Comparison of ENCODE assay signal across 8 mouse cellular contexts in the genomic region with DNA sequence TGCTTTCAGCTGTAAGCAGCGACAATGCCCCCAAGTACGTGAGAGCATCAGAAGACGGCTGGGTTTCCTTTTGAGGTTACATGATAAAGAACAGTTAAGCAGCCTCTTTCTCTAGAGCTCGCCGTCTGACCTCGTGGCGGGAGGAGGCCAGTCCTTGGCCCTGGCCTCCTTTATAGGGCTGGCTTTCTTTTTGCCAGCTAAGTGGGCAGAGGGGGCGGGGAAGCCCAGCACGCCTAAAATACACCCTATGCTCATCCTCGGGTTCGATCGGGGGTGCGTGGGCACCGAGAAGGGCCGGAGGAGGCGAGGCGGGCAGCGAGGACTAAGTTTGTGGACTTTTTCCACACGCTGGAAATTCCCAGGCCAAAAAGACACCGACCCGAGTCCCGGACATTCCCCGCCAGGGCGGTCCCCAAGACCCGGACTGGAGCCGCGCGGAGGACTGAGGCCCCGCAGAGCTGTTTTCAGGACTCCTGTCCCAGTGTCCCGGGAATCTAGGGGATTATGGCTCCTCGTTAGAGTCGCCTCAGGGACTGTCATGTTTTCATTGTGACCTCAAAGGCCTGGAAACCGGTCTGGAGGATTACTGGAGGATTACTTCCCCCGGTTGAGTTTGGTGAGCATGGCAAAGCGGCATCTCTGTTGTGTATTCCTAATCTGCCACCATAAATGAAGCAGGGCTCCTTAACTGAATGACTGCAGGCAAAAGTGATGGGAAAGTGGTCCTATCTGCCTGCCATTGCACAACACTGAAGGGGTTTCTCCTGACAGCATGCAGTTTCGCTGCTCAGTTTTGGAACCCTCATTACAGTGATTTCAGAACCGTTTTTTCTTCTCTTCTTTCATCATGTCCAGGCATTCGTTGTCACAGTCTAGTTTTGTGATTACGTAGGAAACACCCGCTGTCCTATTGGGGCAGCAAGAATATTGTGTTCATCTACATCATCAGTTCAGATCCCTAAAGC. TPM values are rescaled to one million over a fixed set of nuclear protein-coding genes. Genes with fewer than 3 reads are reported as not detected.
DNase-seq lines count a peak whose midpoint lies in the region; ATAC-seq and TF ChIP-seq lines count a peak whose summit lies in the region.

A gene (minus strand): TSS at position 390 of the 965 bp plus-strand sequence.

- H3K9me3 ChIP-seq in embryonic facial prominence, embryonic 10.5 days, result no peaks in the 10 kb centered on the region
- no peaks in the 10 kb centered on the region for H3K9me3 ChIP-seq in limb, embryonic 14.5 days (ENCODE audit: control insufficient read depth, low read length)
- no peaks in the 10 kb centered on the region for H3K9me3 ChIP-seq in midbrain, embryonic 16.5 days (replicated peaks; ENCODE audit: control insufficient read depth, low read length, poor library complexity, severe bottlenecking)

- peak within 1 kb of the TSS; percentile 77 for H3K4me2 ChIP-seq in limb, embryonic 14.5 days (replicated peaks; ENCODE audit: low read depth, low read length, severe bottlenecking)
- H3K4me2 ChIP-seq in midbrain, embryonic 16.5 days (ENCODE audit: low read length), result peak within 1 kb of the TSS; percentile 59

- H3K4me3 ChIP-seq in embryonic facial prominence, embryonic 10.5 days, result peak within 1 kb of the TSS; percentile 75
- H3K4me3 ChIP-seq in limb, embryonic 14.5 days (replicated peaks; ENCODE audit: low read length), result peak within 1 kb of the TSS; percentile 57
- peak within 1 kb of the TSS; percentile 63 for H3K4me3 ChIP-seq in midbrain, embryonic 16.5 days (ENCODE audit: low read depth, low read length)
- H3K4me3 ChIP-seq in spleen, adult 2 months (ENCODE audit: extremely low read depth, insufficient read depth, insufficient read length), result peak within 1 kb of the TSS; percentile 94

- H3K27me3 ChIP-seq in embryonic facial prominence, embryonic 10.5 days (replicated peaks; ENCODE audit: low read depth, poor library complexity, severe bottlenecking), result no peaks in the 10 kb centered on the region
- H3K27me3 ChIP-seq in limb, embryonic 14.5 days (ENCODE audit: control insufficient read depth, insufficient read depth, low read length), result no peaks in the 10 kb centered on the region
- no peaks in the 10 kb centered on the region for H3K27me3 ChIP-seq in midbrain, embryonic 16.5 days (ENCODE audit: control insufficient read depth, insufficient read depth, low read depth, low read length)
- no peaks in the 10 kb centered on the region for H3K27me3 ChIP-seq in spleen, adult 2 months (ENCODE audit: control insufficient read depth, insufficient read depth, low read length)

- H3K36me3 ChIP-seq in embryonic facial prominence, embryonic 10.5 days (replicated peaks), result peaks cover 16% of the 10 kb centered on the region
- H3K36me3 ChIP-seq in limb, embryonic 14.5 days (ENCODE audit: control insufficient read depth, insufficient read depth, low read length), result no peaks in the 10 kb centered on the region
- peaks cover 2% of the 10 kb centered on the region for H3K36me3 ChIP-seq in midbrain, embryonic 16.5 days (ENCODE audit: control insufficient read depth, insufficient read depth, low read length)
- H3K36me3 ChIP-seq in spleen, adult 2 months (ENCODE audit: control insufficient read depth, insufficient read depth, low read length), result peaks cover 3% of the 10 kb centered on the region

- peaks cover 22% of the 10 kb centered on the region for H3K4me1 ChIP-seq in embryonic facial prominence, embryonic 10.5 days
- H3K4me1 ChIP-seq in limb, embryonic 14.5 days (ENCODE audit: control insufficient read depth, insufficient read depth, low read length), result peaks cover 6% of the 10 kb centered on the region
- H3K4me1 ChIP-seq in midbrain, embryonic 16.5 days (ENCODE audit: control insufficient read depth, insufficient read depth, low read length), result peaks cover 6% of the 10 kb centered on the region
- H3K4me1 ChIP-seq in spleen, adult 2 months (ENCODE audit: control insufficient read depth, insufficient read depth, insufficient read length), result peaks cover 4% of the 10 kb centered on the region

- TF ChIP-seq POLR2A in limb, embryonic 14.5 days (IDR thresholded peaks at IDR 0.05; ENCODE audit: borderline replicate concordance, extremely low read depth, insufficient read depth, insufficient read length), result 0 out of 2 replicates have a peak, but pooled peaks have one; percentile 26
- no peak; the same call in 1 of the 2 replicates for TF ChIP-seq POLR2A in spleen, adult 2 months (IDR thresholded peaks at IDR 0.05; ENCODE audit: low read depth, low read length)

- H3K9ac ChIP-seq in limb, embryonic 14.5 days (ENCODE audit: low read depth, low read length, severe bottlenecking), result peak within 1 kb of the TSS; percentile 83
- peak within 1 kb of the TSS; percentile 72 for H3K9ac ChIP-seq in midbrain, embryonic 16.5 days (ENCODE audit: low read depth, low read length)

- no peak for TF ChIP-seq CTCF in spleen, adult 2 months (IDR thresholded peaks at IDR 0.05; ENCODE audit: extremely low read depth, insufficient read depth, insufficient read length, insufficient replicate concordance)

- WGBS in embryonic facial prominence, embryonic 10.5 days, result under 1% methylated on average over 40 of the region's 40 CpGs
- 1% methylated on average over 40 of the region's 40 CpGs for WGBS in limb, embryonic 14.5 days
- under 1% methylated on average over 40 of the region's 40 CpGs for WGBS in midbrain, embryonic 16.5 days
- 1% methylated on average over 40 of the region's 40 CpGs for WGBS in spleen, adult 2 months

- peak; percentile 91 for ATAC-seq in limb, embryonic 14.5 days (ENCODE audit: low FRiP score, low read depth)
- peak; percentile 94 for ATAC-seq in midbrain, embryonic 16.5 days

- H3K27ac ChIP-seq in embryonic facial prominence, embryonic 10.5 days (replicated peaks), result peak within 1 kb of the TSS; percentile 98
- peak within 1 kb of the TSS; percentile 81 for H3K27ac ChIP-seq in limb, embryonic 14.5 days (replicated peaks; ENCODE audit: low read depth, low read length)
- H3K27ac ChIP-seq in midbrain, embryonic 16.5 days (ENCODE audit: low read length), result peak within 1 kb of the TSS; percentile 73
- peak within 1 kb of the TSS; percentile 95 for H3K27ac ChIP-seq in spleen, adult 2 months (ENCODE audit: insufficient read depth, low read length)

- DNase-seq in 3134 (ENCODE audit: extremely low read depth, insufficient read length, low spot score), result peak; percentile 92
- DNase-seq in adrenal gland, postnatal 14 days, result peak; percentile 94
- peak; percentile 91 for DNase-seq in embryonic facial prominence, embryonic 10.5 days (ENCODE audit: low spot score)
- peak; percentile 99 for DNase-seq in heart, adult 11 months
- peak; percentile 84 for DNase-seq in kidney, adult 11 months
- peak; percentile 80 for DNase-seq in limb, embryonic 14.5 days (ENCODE audit: low spot score)
- peak; percentile 59 to 74 for DNase-seq in spleen, adult 2 months (ENCODE audit: low read depth in 1 of 2, low spot score in 2 of 2)

RNA-seq across cellular contexts. Expression of the gene that starts here (rescaled TPM):
- total RNA-seq in adrenal gland, postnatal 14 days (2021), result 8.6 and 9.9 TPM in 2 replicates
- polyA plus RNA-seq in embryonic facial prominence, embryonic 10.5 days (2016; fragmentation: Nextera tagmentation; extraction: Ambion mirVana), result 2.1 and 2.8 TPM in 2 replicates
- polyA plus RNA-seq in limb, embryonic 14.5 days (2012; rRNA removed), result 9.2 and 10.0 TPM in 2 replicates
- 5.0 and 5.3 TPM in 2 replicates for polyA plus RNA-seq in limb, embryonic 14.5 days (2014; fragmentation: Nextera tagmentation; extraction: Ambion mirVana)
- polyA plus RNA-seq in midbrain, embryonic 16.5 days (2015; fragmentation: Nextera tagmentation; extraction: Ambion mirVana), result 1.1 and 1.3 TPM in 2 replicates
- 16.6 and 21.5 TPM in 2 replicates for polyA plus RNA-seq in spleen, adult 2 months (2012; rRNA removed)

Comparison
In these comparisons a context has a peak if more than half of its experiments do, and no peak if none do; other contexts are left out.
1. Peak in every context shown above with its lines: DNase-seq, ATAC-seq, H3K4me3 ChIP-seq and H3K27ac ChIP-seq.